In genomic region chr6:61687002-61687401, GRCm38 (mm10) we compare ENCODE assay signal across 11 mouse cellular contexts.
A peak's percentile ranks its signal among the peaks of the same experiment; 100 is the strongest.
DNase-seq lines count a peak whose midpoint lies in the region; ATAC-seq and TF ChIP-seq lines count a peak whose summit lies in the region.
"Had no signal": no experiment of that assay in that cellular context is flagged by ENCODE, and none has a peak within 500 bp of the region (broad histone marks: within the 10 kb centered on the region; RNA-seq: fewer than 3 reads in every experiment).

No protein-coding gene starts in this region.

- intact Hi-C loops in left cerebral cortex, postnatal 10 days (cut with DNase I), result no loop called here

- no peak for ATAC-seq in forebrain, embryonic 11.5 days (replicated peaks; ENCODE audit: low FRiP score)
- ATAC-seq in forebrain, postnatal 0 days, result no peak
- no peak for ATAC-seq in liver, embryonic 14.5 days (ENCODE audit: insufficient read depth)
- no peak for ATAC-seq in liver, embryonic 12.5 days
- ATAC-seq: midbrain, embryonic 13.5 days had no signal

- H3K4me1 ChIP-seq in forebrain, embryonic 11.5 days (replicated peaks; ENCODE audit: control insufficient read depth, insufficient read depth, low read length), result no peaks in the 10 kb centered on the region
- no peaks in the 10 kb centered on the region for H3K4me1 ChIP-seq in forebrain, postnatal 0 days (ENCODE audit: insufficient read depth)
- no peaks in the 10 kb centered on the region for H3K4me1 ChIP-seq in liver, embryonic 14.5 days (replicated peaks; ENCODE audit: control insufficient read depth in 2 of 2, insufficient read depth in 2 of 2, low read length in 1 of 2)
- no peaks in the 10 kb centered on the region for H3K4me1 ChIP-seq in liver, embryonic 12.5 days
- H3K4me1 ChIP-seq: heart, embryonic 15.5 days; midbrain, embryonic 13.5 days had no signal

- H3K4me2 ChIP-seq in forebrain, embryonic 11.5 days (ENCODE audit: low read depth, low read length, severe bottlenecking), result no peak overlapping the region
- no peak overlapping the region for H3K4me2 ChIP-seq in forebrain, postnatal 0 days (ENCODE audit: low read depth)
- H3K4me2 ChIP-seq in liver, embryonic 14.5 days (ENCODE audit: low read depth), result no peak overlapping the region
- H3K4me2 ChIP-seq in liver, embryonic 12.5 days, result no peak overlapping the region
- H3K4me2 ChIP-seq: heart, embryonic 15.5 days; midbrain, embryonic 13.5 days had no signal

- no peak for TF ChIP-seq EP300 in liver, embryonic 14.5 days (IDR thresholded peaks at IDR 0.05; ENCODE audit: low read depth)

- no peaks in the 10 kb centered on the region for H3K9me3 ChIP-seq in forebrain, embryonic 11.5 days (ENCODE audit: control insufficient read depth, low read length)
- H3K9me3 ChIP-seq in forebrain, postnatal 0 days (ENCODE audit: low read length), result no peaks in the 10 kb centered on the region
- no peaks in the 10 kb centered on the region for H3K9me3 ChIP-seq in liver, embryonic 14.5 days (ENCODE audit: control insufficient read depth, low read length)
- no peaks in the 10 kb centered on the region for H3K9me3 ChIP-seq in liver, embryonic 12.5 days (replicated peaks)
- H3K9me3 ChIP-seq: heart, embryonic 15.5 days; midbrain, embryonic 13.5 days had no signal

- peak; percentile 54 for DNase-seq in forebrain, embryonic 11.5 days (ENCODE audit: low spot score)
- no peak for DNase-seq in forebrain, postnatal 0 days
- DNase-seq in liver, embryonic 14.5 days (ENCODE audit: low read depth in 3 of 3, low spot score in 3 of 3), result no peak
- DNase-seq in MEL-GATA-1-ER (ENCODE audit: extremely low read depth, low read depth), result peak; percentile 3
- peak; percentile 8 for DNase-seq in lung, postnatal 10 days
- DNase-seq in urinary bladder, postnatal 25 days (ENCODE audit: low spot score), result no peak
- no peak for DNase-seq in left cerebral cortex, postnatal 10 days (ENCODE audit: extremely low spot score in 1 of 2, low spot score in 2 of 2)
- DNase-seq: right cerebral cortex, adult 18-20 months had no signal

- H3K27me3 ChIP-seq in forebrain, embryonic 11.5 days (ENCODE audit: control insufficient read depth, insufficient read depth, low read length), result no peaks in the 10 kb centered on the region
- H3K27me3 ChIP-seq in forebrain, postnatal 0 days (ENCODE audit: insufficient read depth, low read length), result no peaks in the 10 kb centered on the region
- H3K27me3 ChIP-seq in liver, embryonic 14.5 days (ENCODE audit: control insufficient read depth, insufficient read depth, low read length), result no peaks in the 10 kb centered on the region
- no peaks in the 10 kb centered on the region for H3K27me3 ChIP-seq in liver, embryonic 12.5 days (replicated peaks)
- H3K27me3 ChIP-seq: heart, embryonic 15.5 days; midbrain, embryonic 13.5 days had no signal

- no peaks in the 10 kb centered on the region for H3K36me3 ChIP-seq in forebrain, embryonic 11.5 days (ENCODE audit: control insufficient read depth, insufficient read depth, low read length)
- H3K36me3 ChIP-seq in forebrain, postnatal 0 days (ENCODE audit: insufficient read depth), result no peaks in the 10 kb centered on the region
- H3K36me3 ChIP-seq in liver, embryonic 14.5 days (replicated peaks; ENCODE audit: control insufficient read depth, insufficient read depth, low read depth), result no peaks in the 10 kb centered on the region
- no peaks in the 10 kb centered on the region for H3K36me3 ChIP-seq in liver, embryonic 12.5 days
- H3K36me3 ChIP-seq: heart, embryonic 15.5 days; midbrain, embryonic 13.5 days had no signal

- H3K4me3 ChIP-seq in forebrain, embryonic 11.5 days (ENCODE audit: low read depth, low read length), result no peak overlapping the region
- H3K4me3 ChIP-seq in forebrain, postnatal 0 days (ENCODE audit: low read depth, low read length), result no peak overlapping the region
- no peak overlapping the region for H3K4me3 ChIP-seq in liver, embryonic 14.5 days (ENCODE audit: insufficient read depth in 1 of 2, low read depth in 2 of 2, low read length in 2 of 2)
- H3K4me3 ChIP-seq in liver, embryonic 12.5 days, result no peak overlapping the region
- H3K4me3 ChIP-seq: heart, embryonic 15.5 days; midbrain, embryonic 13.5 days had no signal

- 31% methylated on average over 2 of the region's 2 CpGs for WGBS in forebrain, embryonic 11.5 days
- 38% methylated on average over 2 of the region's 2 CpGs for WGBS in forebrain, postnatal 0 days
- WGBS in liver, embryonic 14.5 days (ENCODE audit: insufficient replicate concordance), result 19% methylated on average over 2 of the region's 2 CpGs
- WGBS in liver, embryonic 12.5 days (ENCODE audit: insufficient replicate concordance), result 20% methylated on average over 2 of the region's 2 CpGs

- no peak overlapping the region for H3K9ac ChIP-seq in forebrain, embryonic 11.5 days (ENCODE audit: low read length)
- no peak overlapping the region for H3K9ac ChIP-seq in forebrain, postnatal 0 days
- no peak overlapping the region for H3K9ac ChIP-seq in liver, embryonic 14.5 days (replicated peaks)
- H3K9ac ChIP-seq in liver, embryonic 12.5 days, result no peak overlapping the region
- H3K9ac ChIP-seq: heart, embryonic 15.5 days; midbrain, embryonic 13.5 days had no signal

- H3K27ac ChIP-seq in forebrain, embryonic 11.5 days (ENCODE audit: low read depth, low read length), result no peak overlapping the region
- H3K27ac ChIP-seq in forebrain, postnatal 0 days (ENCODE audit: low read depth, low read length), result no peak overlapping the region
- H3K27ac ChIP-seq in liver, embryonic 14.5 days, result no peak overlapping the region
- H3K27ac ChIP-seq in liver, embryonic 12.5 days, result no peak overlapping the region
- H3K27ac ChIP-seq: heart, embryonic 15.5 days; midbrain, embryonic 13.5 days had no signal

- TF ChIP-seq CTCF in forebrain, postnatal 0 days (IDR thresholded peaks at IDR 0.05; ENCODE audit: low read depth), result no peak
- TF ChIP-seq CTCF in liver, embryonic 14.5 days (IDR thresholded peaks at IDR 0.05; ENCODE audit: low read depth), result 0 out of 2 replicates have a peak, but pooled peaks have one; percentile 10

Comparison
In these comparisons a context has a peak if more than half of its experiments do, and no peak if none do; other contexts are left out.
1. DNase-seq: peak in forebrain, embryonic 11.5 days (single experiment), MEL-GATA-1-ER (single experiment) and lung, postnatal 10 days (single experiment); none in forebrain, postnatal 0 days (single experiment), liver, embryonic 14.5 days (0 of 3), urinary bladder, postnatal 25 days (single experiment) and left cerebral cortex, postnatal 10 days (0 of 2).